Mouse (Mus musculus) B cell, adult 2 months (primary cell): ENCODE results near the gene Lipo1.
A peak's percentile ranks its signal among the peaks of the same experiment; 100 is the strongest.
"Not testable (repeated sequence)": the region's sequence is repeated elsewhere in the genome, so short reads cannot be mapped to it uniquely, and the experiment has no call there.

ENCODE experiments used
- DNase-seq, 2 experiments: peaks; one replicate each; pipeline ENCODE4 v3.0.0; 2022

Gene Lipo1

DNA sequence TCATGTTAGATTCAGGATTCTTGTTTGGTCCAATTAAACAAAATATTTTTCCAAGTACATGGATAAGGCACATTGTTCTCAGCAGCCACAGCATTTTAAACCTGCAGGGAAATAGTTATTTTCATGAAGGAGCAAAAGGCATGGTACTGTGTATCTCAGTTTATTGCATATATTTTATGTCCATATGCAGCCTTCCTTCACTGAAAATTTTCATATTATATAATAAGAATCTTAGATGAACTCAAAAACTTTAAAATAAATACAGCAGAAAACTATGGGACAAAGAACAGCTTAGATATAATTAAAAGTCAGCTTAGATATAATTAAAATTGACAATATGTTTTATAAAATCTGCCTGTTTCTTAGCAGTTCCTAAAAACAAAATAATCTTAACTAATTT lies at the start of gene Lipo1:
Gene Lipo1, minus strand, starts transcription at position 101 of the 400 bp plus-strand sequence.
- not testable (repeated sequence) for DNase-seq

DNA sequence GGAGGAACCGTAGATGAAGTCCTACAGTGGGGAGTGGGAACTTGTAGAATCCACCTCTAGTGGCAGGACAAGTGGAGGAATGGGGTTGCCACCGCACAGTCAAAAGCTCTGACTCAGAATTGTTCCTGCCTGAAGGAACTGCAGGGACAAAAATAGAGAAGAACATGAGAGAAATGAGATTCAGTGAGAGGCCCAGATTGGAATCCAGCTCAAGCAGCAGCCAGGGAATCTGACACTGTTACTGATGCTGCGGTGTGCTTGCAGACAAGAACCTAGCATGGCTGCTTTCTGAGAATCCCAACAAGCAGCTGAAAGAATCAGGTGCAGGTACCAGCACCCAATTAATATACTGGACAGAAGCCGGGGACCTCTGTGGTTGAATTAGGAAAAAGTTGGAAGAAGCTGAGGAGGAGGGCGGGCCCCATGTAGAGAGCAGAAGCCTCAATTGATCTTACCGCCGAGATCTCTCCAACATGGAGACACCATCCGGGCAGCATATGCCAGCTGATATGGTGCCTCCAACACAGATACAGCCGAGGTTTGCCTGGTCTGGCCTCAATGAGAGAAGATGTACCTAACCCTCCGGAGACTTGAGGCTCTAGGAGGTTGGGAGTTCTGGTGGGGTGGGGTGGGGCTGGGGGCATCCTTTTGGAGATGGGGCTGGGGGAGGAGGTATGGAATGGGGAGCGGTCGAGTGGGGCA lies 532 bp downstream of the Lipo1 start:
- DNase-seq = no peak

DNA sequence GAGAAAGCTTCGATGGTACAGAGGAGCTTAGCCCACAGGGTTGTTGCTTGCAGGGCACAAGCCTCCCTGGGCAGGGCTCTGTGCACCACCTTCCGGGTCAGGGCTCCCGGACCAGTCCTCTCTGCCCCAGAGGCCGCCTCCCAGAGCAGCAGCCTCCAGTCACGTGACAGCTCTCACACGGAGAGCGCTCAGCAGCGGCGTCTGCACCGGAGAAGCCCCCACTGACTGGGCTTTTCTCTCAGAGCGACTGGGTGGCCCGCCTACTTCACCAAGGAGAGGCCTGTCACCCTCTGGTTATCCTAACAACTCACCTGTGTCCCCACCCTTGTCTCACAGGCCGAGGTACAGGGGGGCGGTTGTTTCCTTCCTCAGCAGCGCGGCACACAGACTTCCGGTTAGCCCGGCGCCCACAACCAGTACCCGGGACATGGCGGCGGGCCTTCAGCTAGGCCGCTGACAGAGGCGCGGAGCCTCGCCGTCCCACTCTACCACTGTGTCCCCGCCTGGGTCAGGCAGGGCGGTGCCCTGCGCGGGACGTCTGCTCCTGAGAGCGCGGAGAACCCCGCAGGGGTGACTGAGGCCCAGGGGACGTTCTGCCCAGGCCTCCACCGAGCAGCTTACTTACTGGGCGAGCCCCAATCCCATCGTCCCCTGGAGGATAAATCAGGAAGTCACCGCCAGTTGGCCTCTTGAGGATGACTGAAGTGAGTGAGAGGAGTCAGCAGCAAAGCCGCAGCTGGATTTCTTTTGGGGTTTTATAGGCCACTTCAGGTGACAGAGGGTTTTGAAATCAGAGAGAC lies 25.8 kb downstream of the Lipo1 start, which contains the start of gene Lipo3:
Gene Lipo3, minus strand, starts transcription at position 665 of the 800 bp plus-strand sequence.
- peak; percentile 17 to 35 for DNase-seq

DNA sequence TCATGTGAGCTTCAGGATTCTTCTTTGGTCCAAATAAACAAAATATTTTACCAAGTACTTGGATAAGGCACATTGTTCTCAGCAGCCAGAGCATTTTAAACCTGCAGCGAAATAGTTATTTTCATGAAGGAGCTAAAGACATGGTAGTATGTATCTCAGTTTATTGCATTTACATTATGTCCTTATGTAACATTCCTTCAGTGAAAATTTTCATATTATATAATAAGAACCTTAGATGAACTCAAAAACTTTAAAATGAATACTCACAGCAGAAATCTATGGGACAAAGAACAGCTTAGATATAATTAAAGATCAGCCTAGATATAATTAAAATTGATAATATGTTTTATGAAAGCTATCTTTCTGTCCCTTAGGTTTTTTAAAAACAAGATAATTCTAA lies 36.0 kb downstream of the Lipo1 start, which contains the start of gene Lipo2:
Gene Lipo2, minus strand, starts transcription at position 101 of the 400 bp plus-strand sequence.
- DNase-seq = not testable (repeated sequence)
